Mouse (Mus musculus) kidney, adult 2 months (tissue): ENCODE measurements around the gene Tns2. TPM values are rescaled to one million over a fixed set of nuclear protein-coding genes. Genes with fewer than 3 reads are reported as not detected.
A peak's percentile ranks its signal among the peaks of the same experiment; 100 is the strongest.

ENCODE experiments used
- DNase-seq: peaks from one replicate; pipeline ENCODE4 v3.0.0; 2021
- H3K27ac ChIP-seq: fragments of 200-500 bp; 2 replicates; pipeline ENCODE4 v1.5.1; 2012; ENCODE audit warnings: low read depth, low read length, control low read depth, inconsistent platforms; ENCODE audit not compliant: insufficient read depth
- H3K27me3 ChIP-seq: fragments of 200-500 bp; replicated peaks from 2 replicates; pipeline ENCODE4 v1.6.1; 2012; ENCODE audit warnings: mild to moderate bottlenecking, moderate library complexity, low read length, inconsistent platforms; ENCODE audit not compliant: control insufficient read depth, insufficient read depth
- H3K36me3 ChIP-seq: fragments of 200-500 bp; 2 replicates; pipeline ENCODE4 v1.6.1; 2012; ENCODE audit warnings: mild to moderate bottlenecking, moderate library complexity, low read length, inconsistent platforms; ENCODE audit not compliant: control insufficient read depth, insufficient read depth
- H3K4me1 ChIP-seq: fragments of 200-500 bp; 2 replicates; pipeline ENCODE4 v1.6.1; 2011; ENCODE audit warnings: low read length; ENCODE audit not compliant: control insufficient read depth, insufficient read depth
- H3K4me3 ChIP-seq: fragments of 200-500 bp; 2 replicates; pipeline ENCODE4 v1.5.1; 2011; ENCODE audit warnings: mild to moderate bottlenecking, low read depth, low read length, control low read depth; ENCODE audit not compliant: insufficient read depth
- CTCF ChIP-seq: fragments of 200-500 bp; conservative IDR thresholded peaks from 2 replicates; pipeline ENCODE4 v1.5.1; 2011; ENCODE audit warnings: low read depth, mild to moderate bottlenecking, control low read depth, low read length, moderate library complexity, mixed read lengths; ENCODE audit not compliant: insufficient read depth, insufficient read length
- POLR2A ChIP-seq: fragments of 200-500 bp; IDR thresholded peaks from one replicate; pipeline ENCODE4 v1.6.1; 2011; ENCODE audit warnings: low read depth, low read length, control low read depth
- WGBS: fragments of 180-500 bp; shearing (Covaris S2); methylation state at CpG from one replicate; pipeline ENCODE4 v1.1.7; 2018; 5-methylcytosine and 5-hydroxymethylcytosine counted together
- polyA plus RNA-seq: library from polyadenylated mRNA; depleted of rRNA; stranded (reverse); fragments of >200 nt; gene quantifications from 2 replicates; pipeline ENCODE4 v1.2.3, GENCODE M21; 2012; rRNA removed

The Tns2 gene
- polyA plus RNA-seq = 124 and 143 TPM in 2 replicates

DNA sequence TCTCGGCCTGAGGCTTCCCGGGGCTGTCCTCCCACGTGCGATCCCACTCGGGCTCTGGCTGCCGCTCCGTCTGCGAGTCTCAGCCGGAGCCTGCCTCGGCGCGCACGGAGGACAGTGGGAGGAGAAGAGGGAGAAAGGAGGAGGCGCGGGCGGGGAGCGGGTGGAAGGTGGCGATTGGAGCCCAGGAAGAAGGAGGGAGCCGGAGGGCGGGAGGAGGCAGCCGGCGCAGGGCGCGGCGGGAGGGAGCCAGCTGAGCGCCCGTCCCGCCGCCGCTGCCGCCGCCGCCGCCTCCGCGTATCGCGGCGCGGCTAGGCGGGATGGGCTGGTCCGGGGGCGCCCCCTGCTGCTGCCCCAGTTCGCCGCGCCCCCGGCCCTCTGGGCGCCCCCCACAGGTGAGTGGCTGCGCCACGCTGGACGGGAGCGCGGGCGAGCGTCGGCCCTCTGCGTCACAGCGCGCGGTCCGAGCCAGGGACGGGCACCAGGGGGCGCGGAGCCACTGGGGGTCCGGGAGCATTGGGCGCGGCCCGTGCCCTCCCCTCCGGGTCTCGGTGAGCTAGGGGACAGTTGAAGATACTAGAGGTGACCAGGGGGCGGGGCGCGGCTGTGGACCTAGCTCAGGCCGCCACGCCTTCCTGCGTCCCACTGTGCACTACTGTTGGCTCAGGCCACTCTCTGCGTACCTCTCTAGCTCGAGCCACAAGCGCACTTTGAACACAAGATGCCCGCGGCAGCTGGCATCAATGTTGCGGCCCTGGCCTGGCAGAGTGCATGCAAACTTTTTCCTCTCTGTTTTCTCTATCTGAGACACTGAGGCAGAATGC lies at the start of gene Tns2:
Gene Tns2, plus strand, starts transcription at position 253 of the 821 bp plus-strand sequence.
- peak; percentile 96 for DNase-seq
- 1% methylated on average over 62 of the region's 82 CpGs for WGBS
- Histone ChIP-seq H3K27ac (peak within 1 kb of the TSS; percentile 98), H3K27me3 (no peaks in the 10 kb centered on the region), H3K4me3 (peak within 1 kb of the TSS; percentile 59), H3K36me3 (peaks cover 4% of the 10 kb centered on the region), H3K4me1 (peaks cover 38% of the 10 kb centered on the region)
- TF ChIP-seq CTCF (peak; percentile 31), POLR2A (peak; percentile 79)

DNA sequence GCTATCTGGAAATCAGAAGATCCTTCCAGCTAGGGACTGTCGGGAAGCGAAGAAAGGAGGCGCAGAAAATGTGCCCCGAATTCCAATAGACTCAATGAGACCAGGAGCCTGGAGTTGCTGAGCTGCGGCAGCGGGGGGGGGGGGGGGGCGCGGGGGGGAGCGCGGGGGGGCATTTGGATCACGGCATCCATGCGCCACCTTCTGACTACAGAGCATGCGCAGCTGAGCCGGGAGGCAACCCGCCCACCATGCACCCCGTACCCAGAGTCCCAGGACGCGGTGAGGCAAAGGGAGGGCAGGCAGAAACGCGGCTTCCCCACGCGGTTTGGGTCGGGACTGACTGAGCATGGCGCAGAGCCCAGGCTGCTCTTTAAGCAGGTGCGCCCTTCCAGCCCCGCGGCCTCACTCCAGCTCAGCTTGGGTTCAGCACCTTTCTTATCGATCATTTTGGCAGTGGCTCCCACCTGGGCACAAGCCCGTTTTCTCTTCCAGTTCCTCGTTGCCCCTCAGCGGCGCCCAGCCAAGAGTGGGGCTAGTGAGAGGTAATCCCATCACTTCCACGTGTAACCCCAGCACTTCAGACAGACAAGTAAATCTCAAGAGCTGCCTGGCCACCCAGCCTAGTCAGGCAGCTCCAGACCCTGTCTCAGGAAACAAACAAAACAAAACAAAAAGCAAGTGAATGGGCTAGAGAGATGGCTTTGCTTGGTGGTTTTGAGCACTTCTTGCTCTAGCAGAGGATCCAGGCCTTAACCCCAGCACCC lies 48.1 kb upstream of the Tns2 start:
- peak; percentile 52 for DNase-seq
- Histone ChIP-seq H3K4me3 (peak overlapping the region; percentile 45), H3K4me1 (no peaks in the 10 kb centered on the region), H3K27ac (no peak overlapping the region), H3K36me3 (no peaks in the 10 kb centered on the region), H3K27me3 (no peaks in the 10 kb centered on the region)
- 0 out of 2 replicates have a peak, but pooled peaks have one; percentile 23 for TF ChIP-seq CTCF
- no peak for TF ChIP-seq POLR2A
- WGBS = 2% methylated on average over 33 of the region's 33 CpGs

DNA sequence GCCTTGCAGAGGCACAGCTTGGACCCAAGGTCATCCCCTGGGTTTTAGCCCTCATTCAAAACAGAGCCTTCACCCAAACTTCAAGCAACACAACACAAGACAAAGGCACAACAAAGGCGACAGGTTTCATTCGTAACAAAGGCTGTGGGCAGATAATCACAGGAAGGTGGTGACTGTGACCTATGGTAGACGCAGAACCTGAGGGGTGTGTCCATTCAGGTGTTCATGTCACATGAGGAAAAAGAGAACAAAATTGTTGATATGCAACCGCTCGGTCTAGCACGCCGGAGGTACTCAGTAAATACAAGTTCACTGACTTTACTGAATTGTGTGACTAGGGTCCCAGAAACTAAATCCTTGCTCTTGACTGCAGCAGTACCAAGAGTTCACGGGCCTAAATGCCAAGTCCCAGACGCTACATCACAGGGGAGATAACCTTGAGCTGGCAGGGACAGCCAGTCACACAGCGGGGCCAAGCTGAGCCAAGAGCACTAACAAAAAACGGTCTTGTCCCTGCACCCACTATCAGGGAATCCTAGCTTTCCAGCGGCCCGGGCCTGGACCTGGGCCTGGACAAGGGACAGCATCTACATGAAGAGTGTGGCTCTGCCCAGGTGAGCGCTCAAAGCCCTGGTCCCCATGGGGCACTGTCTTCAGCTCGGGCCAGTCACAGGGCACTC lies 43.6 kb upstream of the Tns2 start:
- no peak for DNase-seq
- H3K27me3 ChIP-seq = no peaks in the 10 kb centered on the region
- H3K4me1 ChIP-seq = no peaks in the 10 kb centered on the region
- TF ChIP-seq CTCF (no peak), POLR2A (no peak)
- WGBS = 91% methylated on average over 15 of the region's 15 CpGs
- H3K36me3 ChIP-seq = no peaks in the 10 kb centered on the region
- H3K4me3 ChIP-seq = no peak overlapping the region
- H3K27ac ChIP-seq = no peak overlapping the region

DNA sequence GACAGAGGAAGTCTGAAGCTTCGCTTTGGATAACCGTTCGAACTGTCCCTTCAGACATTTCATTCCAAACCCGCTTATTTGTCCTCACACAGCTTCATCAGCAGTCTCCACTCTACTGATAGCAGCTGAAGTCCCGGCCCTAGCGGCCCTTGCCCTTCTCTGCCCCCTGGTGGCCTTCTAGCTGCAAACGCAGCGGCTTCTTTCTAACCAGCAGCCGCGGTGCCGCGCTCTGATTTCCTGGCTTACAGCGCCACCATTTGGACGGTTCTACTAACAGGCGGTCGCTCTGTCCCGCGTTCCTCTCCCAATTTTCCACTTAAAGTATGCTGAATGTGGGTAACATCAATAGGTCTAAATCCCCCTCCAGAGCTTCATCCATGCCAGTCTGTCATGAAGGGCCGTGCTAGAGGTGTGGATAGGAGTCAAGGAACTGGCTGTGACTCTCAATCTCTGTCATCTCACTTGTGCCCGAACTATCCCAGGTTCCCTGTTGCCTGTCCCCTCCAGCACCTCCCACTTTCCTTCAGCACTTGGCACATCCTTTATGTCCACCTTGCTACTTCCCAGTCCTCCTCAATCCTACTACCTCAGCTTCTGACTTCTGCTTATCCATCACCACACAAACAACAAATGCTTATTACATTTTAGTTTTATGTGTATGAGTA lies 34.4 kb upstream of the Tns2 start:
- Histone ChIP-seq H3K36me3 (no peaks in the 10 kb centered on the region), H3K27me3 (no peaks in the 10 kb centered on the region), H3K4me1 (no peaks in the 10 kb centered on the region), H3K27ac (no peak overlapping the region), H3K4me3 (no peak overlapping the region)
- DNase-seq = peak; percentile 94
- TF ChIP-seq POLR2A = no peak
- TF ChIP-seq CTCF = peak; percentile 99; the same call in 1 of the 2 replicates
- 2% methylated on average over 20 of the region's 20 CpGs for WGBS

DNA sequence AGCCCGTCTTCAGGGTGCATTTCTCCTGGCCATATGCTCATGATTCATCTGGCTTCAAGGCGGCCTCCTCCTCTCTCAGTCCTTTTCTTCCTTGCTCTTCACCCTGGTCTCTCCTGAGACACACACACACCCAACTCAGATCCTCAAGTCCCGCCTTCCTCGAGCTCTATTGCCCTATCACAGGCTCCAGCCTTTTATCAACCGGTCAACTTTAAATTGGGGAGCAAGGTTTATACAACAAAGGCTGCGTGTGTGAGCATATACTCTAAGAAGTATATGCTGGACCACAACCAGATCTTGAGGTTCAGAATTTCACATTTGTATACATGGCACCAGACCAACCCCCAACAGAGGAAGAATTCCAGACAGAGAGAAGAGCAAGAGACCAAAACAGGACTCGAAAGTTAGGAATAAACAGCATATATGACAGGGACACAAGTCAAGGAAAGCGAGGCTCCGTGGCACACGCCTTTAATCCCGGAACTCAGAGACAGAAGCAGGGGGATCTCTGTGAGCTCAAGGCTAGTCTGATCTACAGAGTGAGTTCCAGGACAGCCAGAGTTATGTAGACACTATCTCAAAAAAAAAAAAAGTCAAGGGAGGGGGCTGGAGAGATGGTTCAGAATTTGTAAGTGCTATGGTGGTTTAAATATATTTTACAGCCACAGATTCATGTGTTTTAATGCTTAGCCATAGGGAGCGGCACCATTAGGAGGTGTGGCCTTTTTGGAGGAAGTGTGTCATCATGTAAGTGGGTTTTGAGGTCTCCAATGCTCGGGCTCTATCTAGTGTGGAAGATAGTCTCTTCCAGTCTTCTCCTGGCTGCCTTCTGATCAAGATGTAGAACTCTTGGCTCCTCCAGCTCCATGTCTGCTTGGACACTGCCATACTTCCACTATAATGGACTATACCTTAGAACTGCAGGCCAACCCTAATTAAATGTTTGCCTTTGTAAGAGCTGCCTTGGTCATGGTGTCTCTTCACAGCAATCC lies 29.4 kb upstream of the Tns2 start:
- no peaks in the 10 kb centered on the region for H3K27me3 ChIP-seq
- WGBS = 79% methylated on average over 13 of the region's 13 CpGs
- H3K4me1 ChIP-seq = peaks cover 6% of the 10 kb centered on the region; the same call in 1 of the 2 replicates
- no peak overlapping the region for H3K4me3 ChIP-seq
- H3K36me3 ChIP-seq = no peaks in the 10 kb centered on the region
- no peak overlapping the region for H3K27ac ChIP-seq
- no peak for DNase-seq
- TF ChIP-seq CTCF (no peak), POLR2A (no peak)

DNA sequence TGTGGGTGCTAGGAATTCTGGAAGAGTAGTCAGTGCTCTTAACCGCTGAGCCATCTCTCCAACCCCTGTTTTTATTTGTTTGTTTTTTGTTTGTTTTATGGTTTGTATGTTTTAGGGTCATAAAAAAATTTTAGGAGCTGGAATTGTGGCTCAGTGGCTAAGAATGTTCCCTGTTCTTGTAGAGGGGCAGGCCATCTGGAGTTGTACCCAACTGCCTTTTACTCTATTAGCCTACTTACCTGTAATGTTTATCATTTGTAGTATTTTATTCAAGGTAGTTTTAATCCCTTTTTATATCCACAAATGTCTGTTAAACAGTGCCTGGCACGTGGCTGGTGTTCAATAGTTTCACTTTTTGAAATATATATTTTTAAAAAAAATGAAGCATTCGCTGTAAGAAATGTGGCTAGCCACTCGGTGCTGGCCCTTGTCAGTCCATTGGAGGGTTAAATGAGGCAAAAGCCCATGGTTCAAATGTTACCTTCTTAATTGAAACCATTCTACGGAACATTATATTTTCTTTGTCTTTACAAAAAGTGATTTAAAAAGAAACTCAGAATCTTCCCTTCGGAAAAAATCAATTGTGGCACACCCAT lies 27.2 kb upstream of the Tns2 start:
- no peak for DNase-seq
- H3K27ac ChIP-seq = no peak overlapping the region
- no peaks in the 10 kb centered on the region for H3K36me3 ChIP-seq
- H3K4me1 ChIP-seq = peaks cover 6% of the 10 kb centered on the region; the same call in 1 of the 2 replicates
- WGBS = 11% methylated on average over 6 of the region's 6 CpGs
- H3K27me3 ChIP-seq = no peaks in the 10 kb centered on the region
- TF ChIP-seq POLR2A (no peak), CTCF (no peak)
- H3K4me3 ChIP-seq = no peak overlapping the region
